Mouse (Mus musculus) layer of hippocampus, postnatal 25 days (tissue): ENCODE measurements around the gene Hdac11. TPM values are rescaled to one million over a fixed set of nuclear protein-coding genes. Genes with fewer than 3 reads are reported as not detected.

Source experiments
- DNase-seq, 2 experiments: peaks; one replicate each; pipeline ENCODE4 v3.0.0; 2022; ENCODE audit warnings: mixed read lengths in 2 of 2, low spot score in 1 of 2; ENCODE audit errors: extremely low spot score in 1 of 2
- total RNA-seq, 2 experiments: library from RNA; stranded (reverse); gene quantifications; 2 replicates each; pipeline ENCODE4 v1.2.3; 2021

Gene Hdac11
- total RNA-seq, 2 experiments from 2014 or later, result 135 to 150 TPM

DNA sequence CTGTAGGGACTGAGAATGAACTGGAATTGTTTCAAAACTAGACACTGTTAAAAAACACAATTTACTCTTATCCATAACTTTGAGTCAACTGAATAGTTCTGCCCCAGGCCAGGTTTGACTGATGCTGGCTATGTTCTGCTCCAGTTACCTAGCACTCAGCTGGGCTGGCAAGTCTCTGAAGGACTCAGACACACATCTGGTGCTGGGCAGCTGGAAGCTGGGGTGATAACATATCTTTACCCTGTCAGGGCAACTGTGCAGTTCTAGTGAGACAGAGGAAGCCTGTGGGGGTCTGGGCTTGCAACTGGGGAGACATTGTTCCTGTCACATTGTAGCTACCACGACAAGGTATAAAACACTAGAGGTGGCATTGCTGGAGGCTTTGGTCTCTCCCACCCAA, 25.6 kb upstream of the Hdac11 start:
- DNase-seq, result no peak

DNA sequence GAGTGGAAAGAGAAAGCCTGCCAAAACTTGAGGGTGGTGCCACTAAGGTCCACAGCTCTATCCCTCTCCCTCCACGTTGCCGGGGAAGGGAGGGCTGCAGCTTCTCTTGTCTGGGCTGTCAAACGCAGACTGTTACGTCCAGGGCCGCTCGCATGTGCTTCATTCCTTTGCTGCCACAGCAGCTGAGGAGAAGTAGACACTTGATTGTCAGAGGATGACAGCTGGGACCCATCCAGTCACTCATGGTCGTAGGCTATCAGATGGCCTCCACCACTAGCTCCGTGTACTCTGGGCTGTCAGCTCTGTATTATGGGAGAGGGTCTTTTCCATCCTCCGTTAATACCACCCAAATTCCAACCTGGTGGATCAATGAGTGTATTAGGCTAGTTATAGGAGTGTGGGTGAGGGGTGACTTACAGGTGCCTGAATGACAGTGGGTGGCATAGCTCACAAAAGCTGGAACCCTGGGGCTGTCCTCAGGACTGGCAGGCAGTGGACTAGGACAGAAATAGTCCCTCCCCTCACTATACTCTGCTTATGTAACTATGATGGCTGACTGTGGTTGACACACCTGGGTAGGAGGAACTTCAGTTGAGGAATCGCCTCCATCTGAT, 19.0 kb upstream of the Hdac11 start:
- DNase-seq, result no peak

DNA sequence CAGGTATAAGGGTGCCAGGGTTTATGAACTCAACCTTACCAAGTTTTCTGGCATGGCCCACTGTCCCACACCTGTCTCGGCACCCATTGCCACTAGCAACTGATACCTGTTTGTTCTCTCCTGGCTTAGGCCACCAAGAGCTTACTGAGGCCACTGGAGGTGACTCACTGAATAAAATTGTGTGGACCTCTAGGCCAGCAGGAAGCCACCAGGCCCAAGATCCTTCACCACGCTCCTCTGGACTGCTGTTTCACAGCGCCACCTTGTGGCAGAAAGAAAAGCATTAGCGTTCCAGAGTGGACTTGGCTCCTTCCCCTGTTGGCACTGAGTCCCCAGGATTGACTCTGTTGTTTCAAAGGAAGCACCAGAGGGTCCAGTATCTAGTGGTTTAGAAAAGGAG, 16.6 kb upstream of the Hdac11 start:
- peak; percentile 51 to 78 for DNase-seq

DNA sequence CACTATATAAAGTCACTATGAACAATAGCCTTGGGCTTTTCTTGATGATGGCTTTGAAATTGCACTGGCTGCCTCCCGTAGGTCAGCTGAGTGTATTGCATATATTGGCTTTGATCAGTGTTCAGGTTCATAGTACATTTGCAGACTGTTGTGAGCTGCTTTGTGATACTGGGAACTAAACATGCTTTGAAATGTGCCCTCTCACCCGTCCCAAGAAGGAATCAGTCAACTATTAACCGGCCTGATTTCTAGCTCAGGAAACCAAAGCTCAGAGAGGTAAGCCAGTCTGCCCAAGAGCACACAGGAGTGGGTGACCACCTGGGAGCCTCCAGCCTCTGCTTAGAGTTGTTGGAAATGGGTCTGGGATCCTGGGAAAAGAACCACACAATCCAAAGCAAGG, 11.4 kb upstream of the Hdac11 start:
- DNase-seq, result no peak

DNA sequence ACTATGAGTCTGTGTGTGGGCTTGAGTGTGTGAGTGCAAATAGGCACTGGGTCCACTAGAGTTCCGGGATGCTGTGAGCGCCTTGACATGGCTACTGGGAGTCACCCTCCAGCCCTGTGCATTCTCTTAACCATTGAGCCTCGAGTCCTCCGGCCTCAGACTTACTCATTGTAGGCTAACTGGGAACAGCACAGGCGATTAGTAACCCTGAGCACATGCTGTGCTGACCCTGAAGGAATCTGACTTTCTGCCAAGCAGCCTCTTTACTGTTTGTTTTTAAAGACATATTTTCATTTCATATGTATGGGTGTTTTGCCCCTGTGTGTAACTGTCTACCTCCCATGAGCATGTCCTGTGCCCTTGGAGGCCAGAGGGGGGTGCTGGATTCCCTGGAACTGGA, 10.9 kb upstream of the Hdac11 start:
- no peak for DNase-seq

DNA sequence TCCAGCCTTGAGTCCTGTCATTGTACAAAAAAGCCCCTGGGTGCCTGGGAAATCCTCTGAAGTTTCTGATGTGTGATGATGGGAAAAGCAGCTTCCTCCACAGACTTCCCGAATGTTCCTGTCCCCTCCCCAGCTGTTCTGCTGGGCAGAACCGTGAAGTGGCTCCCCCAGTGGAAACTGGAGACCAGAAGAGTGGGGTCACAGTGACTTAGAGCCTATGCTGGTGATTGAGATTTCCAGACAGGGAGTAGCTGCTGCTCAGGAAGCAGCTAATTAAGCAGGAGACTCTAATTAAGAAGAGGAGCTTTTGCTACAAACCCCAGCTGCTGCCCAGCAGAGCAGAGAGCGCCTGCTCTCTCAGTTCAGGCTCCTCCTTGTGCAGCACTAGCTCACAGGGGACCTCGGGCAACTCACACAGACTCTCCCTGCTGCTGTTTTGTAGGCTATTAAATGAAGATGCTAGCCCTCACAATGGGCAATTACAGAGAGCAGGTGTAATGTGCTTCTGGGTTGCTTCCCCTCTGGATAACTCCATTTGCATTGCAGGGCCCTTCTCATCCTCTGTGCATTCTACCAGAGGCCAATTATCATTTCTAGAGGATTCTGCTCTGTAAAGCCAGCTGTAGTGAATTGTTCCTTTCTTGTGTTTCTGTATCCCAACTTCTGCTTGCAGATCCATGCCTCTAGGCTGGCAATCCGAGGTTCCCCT, 9.9 kb upstream of the Hdac11 start:
- DNase-seq, result no peak

DNA sequence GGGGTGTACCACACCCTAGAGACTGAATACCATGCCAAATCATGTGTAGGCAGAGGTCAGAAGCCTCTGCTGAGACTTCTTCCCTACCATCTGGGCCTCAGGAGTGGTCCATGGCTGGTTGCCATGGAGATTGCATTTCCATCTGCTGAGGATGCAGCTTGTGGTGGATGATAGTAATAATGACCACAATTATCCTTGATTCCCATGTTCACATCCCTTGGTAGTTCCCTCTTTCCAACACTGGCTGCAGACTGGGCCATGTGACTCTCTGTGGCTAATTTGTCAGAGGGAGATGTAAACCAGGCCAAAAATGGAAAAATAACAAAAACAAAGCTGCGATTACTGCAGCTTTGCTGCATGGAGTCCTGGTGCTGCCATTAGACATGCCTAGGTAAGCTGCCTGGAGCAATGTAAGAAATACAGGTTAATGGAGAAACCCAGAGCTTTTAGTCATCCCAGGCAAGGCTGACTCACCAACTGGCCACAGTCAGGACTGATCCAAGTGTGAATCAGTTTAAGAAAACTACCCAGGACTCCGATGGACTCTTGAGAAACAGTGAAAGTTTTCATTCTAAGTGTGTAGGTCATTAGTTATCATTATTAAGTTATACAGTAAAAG, 9.2 kb upstream of the Hdac11 start:
- DNase-seq, result no peak

DNA sequence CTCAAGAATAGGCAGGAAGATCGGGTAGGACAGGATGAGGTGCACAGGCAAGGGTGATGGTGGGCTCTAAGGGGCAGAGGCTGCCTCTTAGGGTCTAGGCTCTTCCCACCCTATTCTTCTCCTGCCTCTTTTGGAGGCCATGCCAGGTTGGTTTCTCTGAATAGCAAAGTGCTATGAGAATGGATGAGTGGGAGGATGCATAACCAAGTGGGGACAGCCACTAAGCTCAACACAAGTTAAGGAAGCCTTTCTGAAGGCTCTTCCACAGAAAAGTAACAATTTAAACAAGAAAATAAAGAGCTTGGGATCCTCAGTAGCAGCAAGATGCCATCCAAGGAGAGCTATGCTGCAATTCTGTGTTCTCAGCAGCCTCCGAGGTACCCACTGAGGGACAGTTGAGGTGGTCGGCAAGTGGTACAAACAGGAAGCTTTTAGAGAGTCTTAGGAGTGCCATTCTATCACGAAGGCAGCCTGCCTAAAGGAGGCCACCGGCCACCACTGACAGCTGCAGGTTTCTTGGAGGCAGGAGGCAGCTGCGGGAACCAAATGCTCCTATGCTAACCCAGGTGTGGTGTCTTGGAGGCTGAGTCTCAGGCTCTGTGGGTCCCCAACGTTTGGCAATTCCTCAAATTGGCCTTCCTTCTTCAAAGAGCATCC, 3.4 kb upstream of the Hdac11 start:
- no peak for DNase-seq

DNA sequence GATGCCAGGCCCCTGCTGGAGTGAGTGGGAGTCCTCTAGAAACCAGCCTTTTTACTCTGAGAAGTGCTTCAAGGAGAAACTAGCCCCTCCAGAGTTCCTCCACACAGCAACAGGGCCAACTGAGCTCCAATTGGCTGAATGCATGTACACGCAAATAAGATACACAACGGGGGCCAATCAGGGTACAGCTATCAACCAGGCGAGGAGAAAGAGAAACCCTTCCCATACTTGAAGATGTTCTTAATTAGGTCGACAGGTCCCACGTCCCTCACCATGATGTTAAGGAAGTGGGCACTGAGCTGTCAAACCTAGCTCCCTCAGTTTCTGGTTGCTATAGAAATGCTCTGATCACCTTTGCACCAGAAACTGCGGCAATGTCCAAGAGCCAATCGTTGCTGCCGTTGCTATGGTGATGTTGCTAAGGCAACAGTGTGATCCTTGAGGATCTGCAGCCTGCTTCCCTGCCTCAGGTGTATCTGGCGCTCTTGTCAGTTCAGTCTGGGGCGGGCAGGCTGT, 2.9 kb upstream of the Hdac11 start:
- peak in 1 of 2 experiments; percentile 42 for DNase-seq

DNA sequence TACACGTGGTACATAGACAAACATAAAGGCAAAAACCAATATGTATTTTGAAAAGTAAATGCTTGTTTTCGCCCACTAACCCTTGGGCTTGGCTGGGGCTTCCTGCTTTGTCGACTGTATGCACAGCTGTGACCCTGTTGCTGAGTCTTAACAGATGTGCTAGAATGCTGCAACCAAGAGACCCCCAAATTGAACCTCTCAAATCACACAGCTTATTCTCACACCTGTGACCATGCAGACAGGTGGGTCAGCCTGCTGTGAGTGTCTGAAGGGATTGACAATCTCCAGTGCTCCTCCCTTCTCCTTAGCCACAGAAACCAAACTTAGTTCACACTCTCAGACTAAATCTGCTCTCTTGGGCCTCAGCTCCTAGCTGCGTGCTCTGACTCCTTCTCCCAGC, 1.8 kb upstream of the Hdac11 start:
- DNase-seq, result no peak

DNA sequence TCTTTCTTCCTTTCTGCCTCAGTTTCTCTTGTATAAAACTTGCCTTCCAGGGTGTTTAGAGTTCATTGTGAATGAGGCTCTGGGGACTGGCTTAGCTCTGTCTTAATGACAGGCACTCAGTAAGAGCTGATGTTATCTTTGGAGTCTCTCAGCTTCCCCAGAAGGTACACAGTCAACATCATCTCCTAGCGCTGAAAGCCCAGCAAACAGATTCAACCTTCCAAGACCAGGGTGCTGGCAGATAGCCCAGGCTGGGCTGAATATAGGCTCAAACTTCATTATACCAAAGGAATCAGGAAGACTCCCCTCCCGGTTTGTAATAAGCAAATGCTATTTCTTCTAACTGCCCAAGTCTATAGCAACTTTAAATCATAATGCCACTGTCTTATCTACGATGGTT, 1.2 kb upstream of the Hdac11 start:
- no peak for DNase-seq

DNA sequence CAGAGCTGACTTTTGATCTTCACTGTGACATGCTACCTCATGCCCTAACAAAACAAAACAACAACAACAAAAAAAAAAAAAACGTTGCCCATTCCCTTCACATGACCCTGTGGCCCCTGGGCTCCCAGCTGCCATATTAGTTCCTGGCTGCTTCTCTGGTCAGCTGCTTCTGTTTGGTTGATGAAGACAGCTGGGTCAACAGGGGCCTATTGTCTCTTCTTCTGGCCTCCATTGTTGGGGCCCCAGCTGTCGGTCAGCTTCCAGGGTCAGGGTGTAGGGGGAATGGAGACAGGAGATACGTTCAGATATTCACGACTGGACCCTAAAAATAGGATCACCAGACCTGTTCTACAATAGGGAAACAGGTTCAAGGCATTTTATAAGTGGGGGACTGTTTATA, 403 bp upstream of the Hdac11 start:
- DNase-seq, result no peak

DNA sequence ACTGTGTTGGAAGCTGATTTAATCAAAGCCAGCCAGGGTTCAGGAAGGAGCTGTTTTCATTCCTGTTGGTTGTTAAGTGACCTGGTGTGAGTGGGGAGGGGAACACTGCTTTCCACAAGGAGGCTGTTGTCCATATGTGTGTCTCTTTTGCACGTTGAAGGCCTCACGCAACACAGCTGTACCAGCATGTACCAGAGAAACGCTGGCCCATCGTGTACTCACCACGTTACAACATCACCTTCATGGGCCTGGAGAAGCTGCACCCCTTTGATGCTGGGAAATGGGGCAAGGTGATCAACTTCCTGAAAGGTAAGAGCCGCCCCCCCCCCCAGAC, 739 bp downstream of the Hdac11 start:
- DNase-seq, result no peak

DNA sequence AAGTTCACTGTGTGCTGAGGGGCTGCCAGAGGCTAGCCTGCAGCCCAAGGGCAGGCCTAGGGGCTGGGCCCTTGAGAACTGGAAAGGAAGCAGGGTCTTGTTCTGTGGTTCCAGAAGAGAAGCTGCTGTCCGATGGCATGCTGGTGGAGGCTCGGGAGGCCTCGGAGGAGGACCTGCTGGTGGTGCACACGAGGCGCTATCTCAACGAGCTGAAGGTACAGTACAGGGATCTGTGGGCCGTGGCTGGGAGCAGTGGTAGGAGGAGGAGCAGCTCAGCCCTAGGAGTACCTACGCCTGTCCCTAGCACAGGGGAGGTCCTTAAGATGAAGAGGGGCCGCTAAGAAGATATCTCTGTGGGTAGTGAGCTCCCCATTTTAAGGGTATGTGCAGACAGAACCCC, 2.6 kb downstream of the Hdac11 start:
- peak in 1 of 2 experiments; percentile 12 for DNase-seq

DNA sequence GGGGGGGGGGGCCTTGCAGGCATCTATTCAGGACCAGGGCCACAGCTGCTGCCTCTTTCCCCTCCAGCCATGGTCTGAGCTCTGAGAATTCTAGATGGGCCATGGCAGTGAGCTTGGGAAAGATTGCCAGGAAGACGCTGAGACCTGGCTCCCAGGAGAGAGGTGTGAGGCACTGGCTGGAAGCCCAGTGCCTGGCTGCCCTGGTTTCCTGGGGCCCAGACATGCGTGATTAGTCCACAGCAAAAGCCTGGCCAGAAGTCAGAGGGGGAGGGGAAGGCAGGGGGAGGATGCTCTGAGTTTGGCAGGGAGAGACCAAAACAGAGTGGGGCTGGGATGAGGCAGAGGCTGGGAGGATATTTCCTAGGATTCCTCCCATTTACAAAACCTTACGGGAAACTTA, 3.9 kb downstream of the Hdac11 start:
- DNase-seq, result no peak

DNA sequence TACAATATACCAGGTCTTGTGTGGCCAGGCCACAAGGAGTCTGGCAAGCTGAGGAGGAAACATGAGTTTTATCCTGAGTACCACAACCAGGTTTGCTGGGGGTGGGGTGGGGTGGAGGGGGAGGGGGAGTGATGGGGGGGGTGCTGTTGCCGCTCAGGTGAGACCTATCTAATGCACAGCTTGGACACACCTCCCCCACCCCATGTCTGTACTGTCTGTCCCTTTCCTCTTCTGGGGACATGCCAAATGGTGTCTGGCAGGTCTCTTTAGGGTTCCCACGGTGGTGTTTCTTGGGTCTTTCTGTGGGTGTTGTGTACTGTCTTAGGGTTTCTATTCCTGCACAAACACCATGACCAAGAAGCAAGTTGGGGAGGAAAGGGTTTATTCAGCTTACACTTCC, 4.5 kb downstream of the Hdac11 start:
- no peak for DNase-seq

DNA sequence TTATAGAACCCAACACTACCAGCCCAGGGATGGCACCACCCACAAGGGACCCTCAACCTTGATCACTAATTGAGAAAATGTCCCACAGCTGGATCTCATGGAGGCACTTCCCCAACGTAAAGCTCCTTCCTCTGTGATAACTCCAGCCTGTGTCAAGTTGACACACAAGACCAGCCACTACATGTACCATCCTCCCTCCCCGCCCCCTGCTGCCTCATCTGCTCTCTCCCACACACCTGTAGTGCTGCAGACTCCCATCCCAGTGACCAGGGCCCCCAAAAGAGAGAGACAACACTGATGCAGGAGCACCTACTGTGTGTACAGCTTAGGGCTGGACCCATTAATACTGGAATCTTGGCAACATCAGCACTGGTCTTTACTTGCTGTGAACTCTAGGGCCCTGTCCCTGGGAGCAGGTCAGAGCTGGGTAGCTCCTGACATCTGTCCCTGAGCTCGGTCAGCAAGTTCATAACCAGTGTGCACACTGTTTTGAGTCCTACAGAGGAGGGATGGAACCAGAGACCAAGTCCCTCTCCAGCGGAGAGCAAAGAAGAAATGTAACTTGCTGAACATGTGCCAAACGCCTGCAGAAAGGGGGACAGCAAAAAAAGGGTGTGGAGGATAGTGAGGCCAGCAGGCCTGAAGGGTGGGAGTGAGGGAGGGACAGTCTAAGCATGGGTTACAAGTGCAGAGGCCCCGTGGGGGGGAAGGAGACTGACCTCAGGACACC, 5.2 kb downstream of the Hdac11 start:
- DNase-seq, result no peak

DNA sequence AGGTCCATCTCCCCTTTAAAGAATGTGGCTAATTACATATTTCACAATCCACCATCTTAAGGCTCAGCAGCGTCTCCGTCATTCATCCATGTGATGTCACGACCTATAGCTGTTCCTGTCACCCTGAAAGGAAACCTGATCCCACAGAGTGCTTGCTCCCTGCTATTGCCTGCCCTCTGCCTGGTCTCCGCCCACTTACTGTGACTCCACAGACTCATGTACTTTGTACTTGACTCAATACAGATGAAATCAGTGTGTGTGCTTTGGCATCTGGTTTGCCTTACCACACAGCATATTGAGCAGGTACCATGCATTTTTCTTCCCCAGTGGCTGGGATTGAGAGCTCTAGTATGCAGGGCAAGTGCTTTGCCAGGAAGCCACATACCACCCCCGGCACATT, 5.8 kb downstream of the Hdac11 start:
- DNase-seq, result no peak

DNA sequence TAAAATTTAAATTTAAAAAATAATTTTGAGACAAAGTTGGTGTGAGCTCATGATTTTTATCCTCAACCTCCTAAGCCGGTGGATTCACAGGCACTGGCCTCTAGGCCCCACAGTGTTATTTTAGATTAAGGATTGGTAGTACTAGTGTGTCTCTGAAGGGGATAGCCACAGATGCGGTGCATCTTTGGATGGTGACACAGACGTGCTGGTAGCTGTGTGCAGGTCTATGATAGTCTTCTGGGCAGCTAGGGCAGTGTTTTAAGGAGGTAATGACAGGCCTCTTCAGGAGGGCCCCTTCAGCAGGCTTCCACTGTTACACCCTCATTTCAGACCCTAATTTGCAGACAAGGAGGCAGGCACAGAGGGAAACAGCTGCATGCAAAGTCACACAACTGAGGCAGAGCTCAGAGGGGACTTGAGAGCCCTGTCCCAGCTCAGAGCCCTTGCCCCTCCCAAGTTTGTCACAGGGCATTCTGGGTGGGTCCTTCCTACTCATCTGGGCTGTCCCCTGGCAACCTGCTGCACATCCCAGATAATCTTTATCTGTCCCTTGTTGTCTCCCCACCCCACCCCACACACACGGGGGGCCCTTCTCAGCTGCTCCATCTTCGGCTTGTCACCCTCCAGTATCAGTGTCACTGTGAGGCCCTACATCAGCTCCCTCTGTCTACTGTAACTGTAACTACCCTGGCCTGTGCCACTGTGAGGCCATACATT, 6.9 kb downstream of the Hdac11 start:
- DNase-seq, result no peak

DNA sequence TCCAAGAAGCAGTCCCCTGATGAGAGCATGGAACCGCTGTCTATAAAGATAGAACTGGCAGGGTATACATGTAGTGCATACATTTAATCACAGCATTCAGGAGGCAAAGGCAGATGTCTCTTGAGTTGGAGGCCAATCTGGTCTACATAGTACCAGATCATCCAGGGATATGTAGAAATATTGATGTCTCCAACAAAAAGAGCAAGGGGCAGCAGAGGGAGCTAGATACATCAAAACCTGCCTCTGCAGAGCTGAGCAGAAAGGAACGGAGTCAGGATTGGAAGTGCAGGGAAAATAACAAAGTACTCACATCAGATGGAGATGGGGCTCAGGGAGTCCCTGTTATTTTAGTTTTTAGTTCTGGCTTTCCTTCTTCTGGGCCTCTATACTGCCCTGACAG, 8.1 kb downstream of the Hdac11 start:
- DNase-seq, result no peak
